28 mouse cellular contexts compared by ENCODE assay signal in genomic region chrX:8209720-8210119, GRCm38 (mm10).
"Had no signal": no experiment of that assay in that cellular context is flagged by ENCODE, and none has a peak within 500 bp of the region (broad histone marks: within the 10 kb centered on the region; RNA-seq: fewer than 3 reads in every experiment).

No protein-coding gene starts in this region.

- H3K27ac ChIP-seq: limb, embryonic 10.5 days; limb, embryonic 12.5 days; limb, embryonic 13.5 days; limb, embryonic 15.5 days; liver, embryonic 12.5 days; liver, embryonic 13.5 days; liver, embryonic 14.5 days; liver, embryonic 15.5 days; lung, embryonic 15.5 days; macrophage; midbrain, embryonic 10.5 days; midbrain, embryonic 12.5 days; midbrain, embryonic 13.5 days; midbrain, embryonic 15.5 days; neural tube, embryonic 12.5 days had no signal

- DNase-seq: left cerebral cortex, postnatal 4 days; liver; liver, embryonic 13.5 days; liver, postnatal 0 days; lung, adult 18-20 months; lung, adult 2 months; lung, embryonic 14.5 days; lung, postnatal 10 days; lung, postnatal 14 days; lung, postnatal 36 days; lung, postnatal 4 days; midbrain, embryonic 14.5 days had no signal

- H3K4me1 ChIP-seq: limb, embryonic 12.5 days; midbrain, embryonic 13.5 days; neural tube, embryonic 12.5 days had no signal

- H3K9ac ChIP-seq: limb, embryonic 12.5 days; limb, embryonic 13.5 days; limb, embryonic 15.5 days; liver, embryonic 12.5 days; liver, embryonic 13.5 days; liver, embryonic 14.5 days; liver, embryonic 15.5 days; liver, postnatal 0 days; lung, embryonic 14.5 days; lung, embryonic 15.5 days; midbrain, embryonic 12.5 days; midbrain, embryonic 13.5 days; midbrain, embryonic 15.5 days; neural tube, embryonic 12.5 days had no signal

- H3K27me3 ChIP-seq: limb, embryonic 12.5 days; limb, embryonic 13.5 days; limb, embryonic 15.5 days; lung, embryonic 15.5 days; midbrain, embryonic 12.5 days; midbrain, embryonic 13.5 days; midbrain, embryonic 15.5 days; neural tube, embryonic 12.5 days had no signal

- H3K4me3 ChIP-seq: limb, embryonic 10.5 days; limb, embryonic 12.5 days; limb, embryonic 13.5 days; limb, embryonic 15.5 days; liver, embryonic 12.5 days; liver, embryonic 13.5 days; liver, embryonic 15.5 days; lung, embryonic 15.5 days; megakaryocyte, embryonic 14.5 days; midbrain, embryonic 10.5 days; midbrain, embryonic 12.5 days; midbrain, embryonic 13.5 days; midbrain, embryonic 15.5 days; myocyte; neural tube, embryonic 12.5 days had no signal

- H3K36me3 ChIP-seq: limb, embryonic 10.5 days; limb, embryonic 12.5 days; limb, embryonic 13.5 days; limb, embryonic 15.5 days; liver, embryonic 12.5 days; liver, embryonic 13.5 days; liver, embryonic 15.5 days; lung, embryonic 15.5 days; midbrain, embryonic 10.5 days; midbrain, embryonic 12.5 days; midbrain, embryonic 13.5 days; midbrain, embryonic 15.5 days; neural tube, embryonic 12.5 days had no signal

- H3K9me3 ChIP-seq: limb, embryonic 10.5 days; limb, embryonic 12.5 days; limb, embryonic 13.5 days; limb, embryonic 15.5 days; liver, embryonic 12.5 days; liver, embryonic 13.5 days; liver, embryonic 15.5 days; lung, embryonic 15.5 days; megakaryocyte, embryonic 14.5 days; midbrain, embryonic 12.5 days; midbrain, embryonic 13.5 days; midbrain, embryonic 15.5 days; neural tube, embryonic 12.5 days had no signal
